Mouse (Mus musculus) forebrain, embryonic 15.5 days (tissue): ENCODE results near the gene Tufm. TPM values are rescaled to one million over a fixed set of nuclear protein-coding genes. Genes with fewer than 3 reads are reported as not detected.

ENCODE experiments used
- ATAC-seq: fragments of 200-750 bp; cut with Nextera tagmentation; replicated peaks from 2 replicates; pipeline ENCODE4 v1.8.0; 2017; ENCODE audit warnings: mild to moderate bottlenecking, moderate TSS enrichment, moderate library complexity
- H3K27ac ChIP-seq: fragments of 300-500 bp; sonication (generic); replicated peaks from 2 replicates; pipeline ENCODE4 v1.5.1; 2015; ENCODE audit warnings: mild to moderate bottlenecking, inconsistent platforms
- H3K27me3 ChIP-seq: fragments of 300-500 bp; sonication (generic); 2 replicates; pipeline ENCODE4 v1.6.1; 2015; ENCODE audit warnings: inconsistent platforms
- H3K36me3 ChIP-seq: fragments of 300-500 bp; sonication (generic); 2 replicates; pipeline ENCODE4 v1.6.1; 2015; ENCODE audit warnings: mild to moderate bottlenecking, inconsistent platforms
- H3K4me1 ChIP-seq: fragments of 300-500 bp; sonication (generic); 2 replicates; pipeline ENCODE4 v1.6.1; 2015; ENCODE audit warnings: inconsistent platforms
- H3K4me2 ChIP-seq: fragments of 300-500 bp; sonication (generic); replicated peaks from 2 replicates; pipeline ENCODE4 v1.6.1; 2015; ENCODE audit warnings: mild to moderate bottlenecking, inconsistent platforms
- H3K4me3 ChIP-seq: fragments of 300-500 bp; sonication (generic); 2 replicates; pipeline ENCODE4 v1.5.1; 2015; ENCODE audit warnings: mild to moderate bottlenecking, inconsistent platforms
- H3K9ac ChIP-seq: fragments of 300-500 bp; sonication (generic); replicated peaks from 2 replicates; pipeline ENCODE4 v1.6.1; 2015; ENCODE audit warnings: mild to moderate bottlenecking, inconsistent platforms
- H3K9me3 ChIP-seq: fragments of 300-500 bp; sonication (generic); 2 replicates; pipeline ENCODE4 v1.6.1; 2016; ENCODE audit warnings: inconsistent platforms
- WGBS: fragments of 180-500 bp; shearing (Covaris S2); methylation state at CpG from one replicate; pipeline ENCODE4 v1.1.7; 2015; ENCODE audit warnings: mixed read lengths; 5-methylcytosine and 5-hydroxymethylcytosine counted together
- polyA plus RNA-seq: library from polyadenylated mRNA; unstranded; fragments of >200 nt; fragmentation: Nextera tagmentation; extraction: Ambion mirVana; gene quantifications from 2 replicates; pipeline ENCODE4 v1.2.1, GENCODE M21; 2015

The Tufm gene
- polyA plus RNA-seq, 1 experiment from 2014 or later = 127 TPM

GRCm38 (mm10) chr7:126466707-126467106, 20.5 kb upstream of the Tufm start:
- no peak overlapping the region for H3K4me3 ChIP-seq
- ATAC-seq = no peak
- 87% methylated on average over 5 of the region's 5 CpGs for WGBS
- H3K4me2 ChIP-seq = no peak overlapping the region
- no peak overlapping the region for H3K9ac ChIP-seq
- H3K9me3 ChIP-seq = no peaks in the 10 kb centered on the region
- no peaks in the 10 kb centered on the region for H3K27me3 ChIP-seq
- peaks cover 48% of the 10 kb centered on the region for H3K36me3 ChIP-seq
- H3K4me1 ChIP-seq = no peaks in the 10 kb centered on the region
- H3K27ac ChIP-seq = no peak overlapping the region

- H3K36me3 ChIP-seq = peaks cover 53% of the 10 kb centered on the region
- no peaks in the 10 kb centered on the region for H3K27me3 ChIP-seq
- H3K27ac ChIP-seq = no peak overlapping the region
- no peak overlapping the region for H3K9ac ChIP-seq
- no peaks in the 10 kb centered on the region for H3K4me1 ChIP-seq
- H3K9me3 ChIP-seq = no peaks in the 10 kb centered on the region
- WGBS = 69% methylated on average over 5 of the region's 5 CpGs
- no peak overlapping the region for H3K4me3 ChIP-seq
- H3K4me2 ChIP-seq = no peak overlapping the region
- 0 out of 2 replicates have a peak, but pooled peaks have one; percentile 51 for ATAC-seq
These were observed 19.9 kb upstream of the Tufm start for GRCm38 (mm10) chr7:126467271-126467670.

- no peaks in the 10 kb centered on the region for H3K27me3 ChIP-seq
- no peak for ATAC-seq
- no peak overlapping the region for H3K4me3 ChIP-seq
- H3K9ac ChIP-seq = no peak overlapping the region
- peaks cover 58% of the 10 kb centered on the region for H3K36me3 ChIP-seq
- no peak overlapping the region for H3K27ac ChIP-seq
- H3K9me3 ChIP-seq = no peaks in the 10 kb centered on the region
- WGBS = 95% methylated on average over 18 of the region's 18 CpGs
- H3K4me2 ChIP-seq = no peak overlapping the region
- H3K4me1 ChIP-seq = peaks cover under 1% of the 10 kb centered on the region; the same call in 1 of the 2 replicates
These were observed 19.1 kb upstream of the Tufm start for GRCm38 (mm10) chr7:126467834-126468627.

GRCm38 (mm10) chr7:126470077-126470476, 17.1 kb upstream of the Tufm start:
- Histone ChIP-seq H3K4me1 (peaks cover 15% of the 10 kb centered on the region), H3K9ac (no peak overlapping the region), H3K4me3 (no peak overlapping the region), H3K36me3 (peaks cover 58% of the 10 kb centered on the region), H3K9me3 (no peaks in the 10 kb centered on the region), H3K27ac (no peak overlapping the region), H3K4me2 (no peak overlapping the region), H3K27me3 (no peaks in the 10 kb centered on the region)
- no peak for ATAC-seq
- 93% methylated on average over 6 of the region's 6 CpGs for WGBS

- Histone ChIP-seq H3K4me2 (no peak overlapping the region), H3K9me3 (no peaks in the 10 kb centered on the region), H3K9ac (no peak overlapping the region), H3K27ac (no peak overlapping the region), H3K36me3 (peaks cover 56% of the 10 kb centered on the region), H3K4me3 (no peak overlapping the region), H3K4me1 (peaks cover 24% of the 10 kb centered on the region), H3K27me3 (no peaks in the 10 kb centered on the region)
- 96% methylated on average over 5 of the region's 5 CpGs for WGBS
- ATAC-seq = no peak
These were observed 15.8 kb upstream of the Tufm start for GRCm38 (mm10) chr7:126471361-126471760.

DNA sequence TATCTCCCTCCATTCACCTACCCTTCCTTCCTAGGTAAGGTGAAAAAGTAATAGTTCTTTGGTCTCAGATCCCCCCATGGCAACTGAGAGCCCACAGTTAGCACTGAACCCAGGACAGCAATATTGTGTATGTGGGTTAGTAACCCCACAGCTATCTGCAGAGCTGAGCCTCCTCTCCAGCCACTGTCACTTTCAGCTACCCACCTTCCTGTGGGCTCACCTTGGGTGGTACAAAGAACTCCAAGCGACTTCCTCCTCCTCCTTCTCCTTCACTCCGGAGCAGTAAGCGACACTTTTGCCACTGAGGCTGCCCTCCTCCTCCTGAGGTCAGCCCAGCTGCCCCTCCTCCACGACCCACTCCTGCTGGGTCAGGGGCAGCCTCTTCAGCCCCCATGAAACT, 15.3 kb upstream of the Tufm start:
- H3K4me3 ChIP-seq = no peak overlapping the region
- H3K9me3 ChIP-seq = no peaks in the 10 kb centered on the region
- ATAC-seq = no peak
- peaks cover 51% of the 10 kb centered on the region for H3K36me3 ChIP-seq
- no peaks in the 10 kb centered on the region for H3K27me3 ChIP-seq
- 87% methylated on average over 4 of the region's 4 CpGs for WGBS
- no peak overlapping the region for H3K4me2 ChIP-seq
- peaks cover 24% of the 10 kb centered on the region for H3K4me1 ChIP-seq
- H3K9ac ChIP-seq = no peak overlapping the region
- H3K27ac ChIP-seq = no peak overlapping the region

GRCm38 (mm10) chr7:126472306-126472705, 14.9 kb upstream of the Tufm start:
- peaks cover 47% of the 10 kb centered on the region for H3K36me3 ChIP-seq
- H3K9ac ChIP-seq = no peak overlapping the region

DNA sequence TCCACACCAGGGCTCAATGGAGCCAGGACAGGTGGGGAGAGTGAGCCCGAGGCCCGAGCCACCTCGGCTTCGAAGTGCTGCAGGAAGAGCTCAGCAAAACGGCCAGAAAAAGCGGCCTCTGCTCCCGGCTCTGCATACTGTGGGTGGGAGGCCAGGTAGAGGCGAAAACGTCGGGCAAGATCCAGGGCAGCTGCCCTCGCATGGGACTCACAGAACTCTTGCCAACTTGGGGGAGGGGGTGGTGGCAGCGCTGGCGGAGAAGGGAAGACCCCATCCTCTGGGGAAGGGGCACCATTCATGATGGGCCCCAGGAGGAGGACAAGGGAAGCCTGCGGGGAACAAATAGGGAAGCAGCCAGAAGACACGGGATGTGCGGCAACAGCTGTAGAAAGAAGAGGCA, 14.4 kb upstream of the Tufm start:
- Histone ChIP-seq H3K4me3 (no peak overlapping the region), H3K4me2 (no peak overlapping the region), H3K9ac (no peak overlapping the region), H3K9me3 (no peaks in the 10 kb centered on the region), H3K27ac (no peak overlapping the region), H3K36me3 (peaks cover 43% of the 10 kb centered on the region), H3K4me1 (peaks cover 24% of the 10 kb centered on the region), H3K27me3 (no peaks in the 10 kb centered on the region)
- no peak for ATAC-seq
- WGBS = 93% methylated on average over 16 of the region's 16 CpGs

More at GRCm38 (mm10) chr7:126472306-126472705, 14.9 kb upstream of the Tufm start:
- H3K9me3 ChIP-seq = no peaks in the 10 kb centered on the region
- no peaks in the 10 kb centered on the region for H3K27me3 ChIP-seq
- no peak for ATAC-seq
- H3K4me3 ChIP-seq = no peak overlapping the region
- peaks cover 24% of the 10 kb centered on the region for H3K4me1 ChIP-seq
- H3K27ac ChIP-seq = no peak overlapping the region
- 90% methylated on average over 13 of the region's 13 CpGs for WGBS
- H3K4me2 ChIP-seq = no peak overlapping the region

GRCm38 (mm10) chr7:126473470-126474086, 13.6 kb upstream of the Tufm start:
- Histone ChIP-seq H3K9me3 (no peaks in the 10 kb centered on the region), H3K9ac (peak overlapping the region; percentile 90), H3K27me3 (no peaks in the 10 kb centered on the region), H3K27ac (no peak overlapping the region), H3K4me2 (peak overlapping the region; percentile 92), H3K36me3 (peaks cover 36% of the 10 kb centered on the region), H3K4me3 (peak overlapping the region; percentile 87), H3K4me1 (peaks cover 24% of the 10 kb centered on the region)
- WGBS = 84% methylated on average over 9 of the region's 9 CpGs
- no peak for ATAC-seq

DNA sequence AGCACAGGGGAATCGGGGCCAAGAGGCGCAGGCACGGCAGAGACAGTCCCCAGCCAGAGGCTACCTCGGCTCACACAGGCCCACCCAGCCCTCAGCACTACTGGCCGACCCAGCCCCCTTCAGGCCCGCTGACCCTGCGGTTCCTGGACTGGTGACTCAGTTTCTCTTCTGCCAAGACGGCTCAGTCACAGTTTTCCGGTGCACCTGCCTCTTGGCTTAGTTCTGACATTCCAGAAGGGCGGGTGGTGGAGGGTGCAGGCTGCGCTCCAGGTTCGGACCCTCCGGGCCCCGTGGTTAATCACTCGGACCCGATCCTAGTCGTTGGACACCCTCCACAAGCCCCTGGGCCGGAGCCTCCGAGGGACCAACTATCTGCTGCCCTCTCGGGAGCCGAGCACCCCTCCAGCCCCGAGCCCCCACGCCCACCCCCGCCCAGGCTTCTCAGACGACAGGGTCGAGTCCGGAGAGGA, 12.6 kb upstream of the Tufm start:
- WGBS = under 1% methylated on average over 25 of the region's 27 CpGs
- Histone ChIP-seq H3K4me2 (peak overlapping the region; percentile 92), H3K9me3 (no peaks in the 10 kb centered on the region), H3K4me1 (peaks cover 24% of the 10 kb centered on the region), H3K9ac (peak overlapping the region; percentile 90), H3K36me3 (peaks cover 26% of the 10 kb centered on the region), H3K27ac (peak overlapping the region; percentile 96), H3K27me3 (no peaks in the 10 kb centered on the region), H3K4me3 (peak overlapping the region; percentile 87)
- ATAC-seq = peak; percentile 59

DNA sequence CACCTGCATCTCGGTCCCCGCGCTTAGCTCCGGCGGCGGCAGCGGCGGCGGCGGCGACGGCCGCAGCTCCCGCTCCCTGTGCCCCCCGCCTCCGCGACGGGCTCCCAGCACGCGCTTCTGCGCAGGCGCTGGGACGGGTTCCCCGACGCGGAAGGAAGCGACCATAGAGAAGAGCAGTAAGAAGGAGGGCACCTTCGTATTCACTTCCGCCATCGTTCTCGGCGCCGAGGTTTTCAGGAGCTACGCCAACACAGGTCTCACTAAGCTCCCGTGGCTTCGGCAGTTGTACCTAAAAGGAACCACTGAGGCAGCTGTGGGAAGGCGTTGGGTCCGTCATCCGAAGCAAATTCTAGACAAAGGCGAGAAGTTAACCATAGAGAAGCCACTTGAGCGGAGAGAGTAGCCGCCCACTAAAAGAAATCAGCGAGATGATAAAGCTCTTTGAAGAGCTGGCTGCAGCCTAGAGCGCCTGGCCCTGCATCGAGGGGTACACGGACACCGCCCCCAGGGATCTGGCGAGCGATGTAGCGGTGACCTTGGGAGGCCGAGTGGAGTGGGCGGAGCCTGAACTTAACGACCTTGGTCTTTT, 12.1 kb upstream of the Tufm start, which contains the start of gene Sh2b1:
Gene Sh2b1, minus strand, starts transcription at position 432 of the 589 bp plus-strand sequence.
- Histone ChIP-seq H3K9ac (peak within 1 kb of the TSS; percentile 90), H3K27me3 (no peaks in the 10 kb centered on the region), H3K4me2 (peak within 1 kb of the TSS; percentile 92), H3K27ac (peak within 1 kb of the TSS; percentile 96), H3K4me3 (peak within 1 kb of the TSS; percentile 87), H3K36me3 (peaks cover 23% of the 10 kb centered on the region), H3K4me1 (peaks cover 24% of the 10 kb centered on the region), H3K9me3 (no peaks in the 10 kb centered on the region)
- WGBS = under 1% methylated on average over 53 of the region's 53 CpGs
- ATAC-seq = peak; percentile 95

- no peak for ATAC-seq
- H3K9ac ChIP-seq = no peak overlapping the region
- WGBS = 28% methylated on average over 5 of the region's 5 CpGs
- H3K4me3 ChIP-seq = no peak overlapping the region
- H3K4me1 ChIP-seq = peaks cover 7% of the 10 kb centered on the region
- no peak overlapping the region for H3K27ac ChIP-seq
- H3K27me3 ChIP-seq = no peaks in the 10 kb centered on the region
- H3K36me3 ChIP-seq = no peaks in the 10 kb centered on the region
- no peaks in the 10 kb centered on the region for H3K9me3 ChIP-seq
- H3K4me2 ChIP-seq = no peak overlapping the region
These were observed 5.5 kb upstream of the Tufm start for GRCm38 (mm10) chr7:126481699-126482098.
